Mouse (Mus musculus) T-cell, adult 66 days (primary cell): ENCODE measurements around the gene Olfr170. TPM values are rescaled to one million over a fixed set of nuclear protein-coding genes. Genes with fewer than 3 reads are reported as not detected.

Source experiments
- total RNA-seq, 2 experiments: library from RNA; stranded (reverse); gene quantifications; 3 replicates in 1 of 2; 4 replicates in 1 of 2; pipeline ENCODE4 v1.2.4; 2023

The Olfr170 gene
- total RNA-seq: not detected

GRCm38 (mm10) chr16:19611782-19612181 lies at the start of gene Olfr170:
Olfr170 (minus strand) TSS chr16:19611882.

GRCm38 (mm10) chr16:19629816-19630215 lies 18.1 kb upstream of the Olfr170 start, which contains the start of gene Olfr171:
Olfr171 (minus strand) TSS chr16:19629916.

GRCm38 (mm10) chr16:19571709-19572108 lies 40.0 kb downstream of the Olfr170 start, which contains the start of gene Olfr169:
Olfr169 (minus strand) TSS chr16:19571809.

Other genes with a start within 250 kb of the Olfr170 start
- gene Olfr165, start 188.7 kb downstream of the Olfr170 start, total RNA-seq: not detected
- not detected for gene Olfr166, start 128.2 kb downstream of the Olfr170 start, total RNA-seq
- not detected for gene Olfr167, start 89.6 kb downstream of the Olfr170 start, total RNA-seq
- not detected for gene Olfr168, start 76.3 kb downstream of the Olfr170 start, total RNA-seq
- gene Olfr169, start 40.1 kb downstream of the Olfr170 start, total RNA-seq: not detected
- not detected for gene Olfr171, start 18.0 kb upstream of the Olfr170 start, total RNA-seq
- not detected for gene Lamp3, start 94.5 kb upstream of the Olfr170 start, total RNA-seq
- 10 to 100 TPM; 15.8 to 21.2 TPM for gene B3gnt5, start 148.3 kb upstream of the Olfr170 start, total RNA-seq